Mouse (Mus musculus) neural tube, embryonic 13.5 days (tissue): ENCODE measurements at regions not wholly inside any gene's neighbourhood (a gene's known extent, or its start where the extent isn't known, plus 50 kb on each side); places are given as distances from the start of the nearest gene placed in this dataset.

Source experiments
- ATAC-seq: fragments of 200-750 bp; cut with Nextera tagmentation; 2 replicates; pipeline ENCODE4 v1.8.0; 2017; ENCODE audit warnings: low read depth, mild to moderate bottlenecking, moderate TSS enrichment, moderate library complexity
- H3K27ac ChIP-seq: fragments of 300-500 bp; sonication (generic); replicated peaks from 2 replicates; pipeline ENCODE4 v1.5.1; 2015; ENCODE audit warnings: moderate library complexity, mild to moderate bottlenecking, inconsistent platforms
- H3K27me3 ChIP-seq: fragments of 300-500 bp; sonication (generic); 2 replicates; pipeline ENCODE4 v1.6.1; 2015; ENCODE audit warnings: mild to moderate bottlenecking, inconsistent platforms
- H3K36me3 ChIP-seq: fragments of 300-500 bp; sonication (generic); 2 replicates; pipeline ENCODE4 v1.6.1; 2015; ENCODE audit warnings: mild to moderate bottlenecking, inconsistent platforms
- H3K4me1 ChIP-seq: fragments of 300-500 bp; sonication (generic); replicated peaks from 2 replicates; pipeline ENCODE4 v1.6.1; 2015; ENCODE audit warnings: inconsistent platforms
- H3K4me2 ChIP-seq: fragments of 300-500 bp; sonication (generic); 2 replicates; pipeline ENCODE4 v1.6.1; 2015; ENCODE audit warnings: inconsistent platforms, mild to moderate bottlenecking, moderate library complexity
- H3K4me3 ChIP-seq: fragments of 300-500 bp; sonication (generic); 2 replicates; pipeline ENCODE4 v1.5.1; 2015; ENCODE audit warnings: mild to moderate bottlenecking, inconsistent platforms
- H3K9ac ChIP-seq: fragments of 300-500 bp; sonication (generic); 2 replicates; pipeline ENCODE4 v1.6.1; 2015; ENCODE audit warnings: moderate library complexity, mild to moderate bottlenecking, inconsistent platforms
- H3K9me3 ChIP-seq: fragments of 300-500 bp; sonication (generic); 2 replicates; pipeline ENCODE4 v1.6.1; 2016; ENCODE audit warnings: inconsistent platforms
- WGBS: fragments of 180-500 bp; shearing (Covaris S2); methylation state at CpG from one replicate; pipeline ENCODE4 v1.1.7; 2015; 5-methylcytosine and 5-hydroxymethylcytosine counted together

DNA sequence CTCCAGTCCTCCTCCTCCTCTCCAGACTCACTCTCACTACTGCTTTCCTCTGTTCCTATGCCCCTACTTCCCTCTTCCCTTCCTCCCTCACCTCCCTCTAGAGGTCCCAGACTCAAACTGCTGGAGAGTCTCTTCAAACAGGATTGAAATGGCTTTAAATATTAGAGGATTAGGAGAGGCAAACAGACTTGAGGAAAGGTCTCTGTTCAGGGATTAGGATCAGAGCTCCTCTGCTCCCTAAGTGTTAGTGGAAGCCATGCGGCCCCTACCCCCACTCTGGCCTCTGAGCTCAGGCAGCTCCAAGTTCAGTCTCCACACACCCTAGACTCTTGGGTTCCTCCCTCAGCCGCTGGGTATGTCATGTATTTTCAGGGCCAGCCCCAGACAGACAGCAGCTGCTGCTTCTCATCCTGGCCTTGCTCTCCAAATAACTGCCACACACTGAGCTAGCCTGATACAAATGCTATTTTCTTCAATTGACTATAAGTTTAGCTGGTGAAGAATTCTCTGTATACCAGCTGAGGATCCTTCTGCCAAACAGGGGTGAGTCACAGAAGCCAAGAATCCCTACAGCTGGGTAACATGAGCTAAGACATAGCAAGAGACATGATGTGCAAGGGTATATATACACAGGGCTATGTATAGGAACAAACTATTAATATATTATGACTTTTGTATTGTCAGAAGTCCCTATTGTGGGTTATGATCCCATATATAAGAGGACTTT, 55.2 kb upstream of the Nxpe4 start:
- Histone ChIP-seq H3K36me3 (no peaks in the 10 kb centered on the region), H3K27me3 (no peaks in the 10 kb centered on the region), H3K4me3 (no peak overlapping the region), H3K9ac (no peak overlapping the region), H3K4me2 (no peak overlapping the region), H3K27ac (no peak overlapping the region), H3K9me3 (no peaks in the 10 kb centered on the region), H3K4me1 (peaks cover 10% of the 10 kb centered on the region)
- no peak for ATAC-seq
- 69% methylated on average over 2 of the region's 2 CpGs for WGBS

DNA sequence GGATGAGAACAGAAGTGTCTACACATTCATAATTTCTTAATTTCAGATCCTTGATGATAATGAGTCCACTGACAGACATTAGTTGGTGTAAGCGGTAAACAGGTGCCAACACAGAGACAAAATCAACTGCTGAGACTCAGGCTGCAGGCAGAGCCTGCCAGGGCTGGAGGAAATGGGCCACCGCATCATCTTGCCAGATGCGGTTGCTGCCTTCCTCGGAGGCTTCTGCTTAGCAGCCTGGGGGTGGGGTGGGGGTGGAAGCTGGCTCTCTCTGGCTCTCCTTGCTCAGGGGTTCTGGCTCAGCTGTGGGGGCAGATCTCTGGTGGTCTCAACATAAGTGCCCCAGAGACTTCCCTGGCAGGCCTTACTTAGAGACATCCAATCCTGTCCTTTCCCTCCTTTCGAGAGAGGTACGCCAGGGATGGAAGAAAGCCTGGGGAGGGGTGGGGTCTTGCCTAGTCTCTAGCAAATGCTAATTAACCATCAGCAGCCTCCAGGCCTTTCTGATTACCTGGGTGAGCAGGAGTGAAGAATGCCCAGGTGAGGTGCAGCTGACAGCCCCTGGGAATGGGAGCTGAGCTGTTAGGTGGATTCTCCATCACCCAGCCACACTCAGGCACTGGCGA, 52.7 kb upstream of the Nxpe4 start:
- H3K4me2 ChIP-seq: no peak overlapping the region
- H3K27me3 ChIP-seq: no peaks in the 10 kb centered on the region
- H3K4me3 ChIP-seq: no peak overlapping the region
- H3K36me3 ChIP-seq: no peaks in the 10 kb centered on the region
- H3K9me3 ChIP-seq: no peaks in the 10 kb centered on the region
- H3K4me1 ChIP-seq: peaks cover 15% of the 10 kb centered on the region
- peak overlapping the region; percentile 35 for H3K27ac ChIP-seq
- no peak overlapping the region for H3K9ac ChIP-seq
- peak; percentile 63; the same call in 1 of the 2 replicates for ATAC-seq
- WGBS: 53% methylated on average over 7 of the region's 7 CpGs

DNA sequence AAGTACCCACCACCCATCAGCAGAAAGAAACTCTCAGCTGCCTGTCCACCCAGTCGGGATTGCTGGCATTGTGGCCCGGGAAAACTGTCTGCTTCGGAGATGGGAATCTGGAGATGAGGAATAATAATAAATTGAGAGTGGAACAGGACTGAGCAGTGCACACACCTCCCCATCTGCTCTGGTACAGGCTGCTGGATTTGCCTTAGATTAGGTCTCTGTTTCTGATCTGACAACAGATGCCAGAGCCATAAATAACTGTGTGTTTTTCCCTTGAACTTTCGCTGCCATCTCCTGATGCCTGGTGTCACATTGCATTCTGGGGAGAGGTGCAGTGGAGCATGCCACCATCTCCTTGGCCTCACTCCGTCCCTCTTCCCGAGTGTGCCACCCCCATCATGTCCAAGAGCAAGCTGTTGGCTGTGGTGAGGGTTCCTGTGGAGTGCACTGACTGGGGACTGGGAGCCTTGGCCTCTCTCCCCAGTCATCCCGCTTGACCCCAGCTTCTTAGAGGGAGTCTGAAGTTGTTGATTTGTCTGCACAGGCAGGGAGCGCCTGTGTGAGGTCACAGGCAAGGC, 50.4 kb upstream of the Nxpe4 start:
- Histone ChIP-seq H3K36me3 (no peaks in the 10 kb centered on the region), H3K9ac (no peak overlapping the region), H3K4me3 (no peak overlapping the region), H3K27me3 (no peaks in the 10 kb centered on the region), H3K4me1 (peaks cover 15% of the 10 kb centered on the region), H3K27ac (no peak overlapping the region), H3K4me2 (no peak overlapping the region), H3K9me3 (no peaks in the 10 kb centered on the region)
- 56% methylated on average over 8 of the region's 8 CpGs for WGBS
- no peak for ATAC-seq
